Mouse (Mus musculus) lung, postnatal 4 days (tissue): Measurements from ENCODE around the gene Wars.

Experiments used
- DNase-seq, 2 experiments: peaks; one replicate each; pipeline ENCODE4 v3.0.0; 2021

Wars gene

DNA sequence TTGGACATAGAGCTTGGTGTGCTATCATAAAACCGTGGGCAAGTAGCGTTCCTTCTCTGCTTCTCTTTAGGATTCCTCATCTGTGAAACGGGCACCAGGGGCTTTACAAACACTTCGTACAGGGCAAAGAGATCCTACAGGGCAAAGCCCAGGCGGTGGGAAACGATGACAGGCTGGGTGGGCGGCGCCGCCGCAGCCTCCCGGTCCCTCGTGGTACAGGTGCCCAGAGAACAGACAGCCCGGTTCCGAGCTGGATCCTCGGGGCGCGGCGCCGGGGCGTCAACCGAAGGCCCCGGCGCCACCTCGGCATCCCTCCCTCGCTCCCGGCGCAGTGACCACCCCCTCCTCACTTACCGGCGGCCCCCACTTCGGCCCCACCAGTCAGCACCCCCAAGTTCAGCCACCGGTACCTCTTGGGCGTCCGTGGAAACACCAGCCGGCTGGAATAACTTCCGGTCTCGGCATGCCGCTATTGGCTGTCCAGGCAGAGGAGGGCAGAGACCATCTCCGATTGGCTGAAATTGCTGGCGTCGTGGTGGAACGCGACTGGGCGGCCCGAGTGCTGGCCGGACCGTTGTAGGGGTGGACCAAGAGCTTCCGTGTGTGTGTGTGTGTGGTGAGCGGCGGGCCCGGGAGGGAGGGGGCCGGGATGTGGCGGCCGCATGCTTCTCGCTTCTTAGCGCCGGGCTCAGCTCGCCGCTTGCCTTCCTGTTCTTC is at the start of gene Wars:
Gene Wars, minus strand, starts transcription at position 460 of the 717 bp plus-strand sequence.
- DNase-seq: peak; percentile 97 to 98

DNA sequence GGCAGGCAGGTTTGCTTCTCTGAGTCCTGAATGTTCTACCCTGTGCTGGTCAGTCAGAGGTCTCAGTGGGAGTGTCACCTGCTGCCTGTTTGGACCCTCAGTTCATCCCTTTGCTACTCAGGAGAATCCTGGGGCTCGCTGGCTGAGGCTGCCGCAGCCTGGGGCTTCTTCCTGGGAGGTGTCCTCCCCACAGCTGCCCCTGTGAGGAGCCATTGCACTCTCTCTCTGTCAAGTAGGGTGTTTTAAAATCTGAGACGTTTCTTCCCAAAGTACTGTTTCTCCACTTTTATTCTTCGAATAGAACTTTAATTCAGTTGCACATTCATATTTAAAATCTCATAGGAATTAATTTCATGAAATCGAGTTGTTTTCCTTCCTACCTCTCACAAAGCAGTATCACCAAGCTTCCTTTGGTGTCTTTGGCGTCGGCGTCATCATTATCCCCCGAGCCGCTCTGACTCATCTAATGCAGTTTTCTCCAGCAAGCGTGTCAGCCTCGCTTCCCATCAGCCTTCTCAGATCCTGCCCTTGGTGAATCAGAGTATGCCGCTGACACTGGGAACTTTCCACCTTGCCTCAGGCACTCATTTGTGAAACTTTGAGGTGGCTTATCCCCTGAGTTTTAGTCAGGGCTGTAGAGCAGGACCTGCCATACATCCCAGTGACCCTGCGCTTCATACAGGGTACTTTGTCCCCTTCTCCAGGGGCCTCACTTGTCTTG is 48.4 kb upstream of the Wars start:
- DNase-seq: no peak

DNA sequence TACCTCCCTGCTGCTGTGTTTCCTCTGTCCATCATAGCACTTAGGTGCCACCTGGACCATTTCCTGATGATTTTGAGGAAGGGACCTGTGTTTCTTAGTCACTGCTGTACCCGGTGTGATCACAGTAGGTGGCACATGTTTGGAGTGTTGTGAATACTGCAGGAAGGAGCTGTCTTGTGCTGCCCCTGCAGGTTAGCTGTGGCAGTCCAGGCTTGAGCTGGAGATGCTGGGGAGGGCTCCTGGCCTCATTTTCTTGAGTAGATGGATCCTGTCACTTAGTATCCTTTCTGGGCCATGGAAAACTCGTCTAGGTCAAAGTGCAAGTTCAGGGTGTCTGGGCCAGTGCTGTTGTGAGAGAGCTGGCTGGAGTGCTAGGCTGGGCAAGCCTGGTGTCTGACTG is 47.3 kb upstream of the Wars start:
- DNase-seq: no peak

DNA sequence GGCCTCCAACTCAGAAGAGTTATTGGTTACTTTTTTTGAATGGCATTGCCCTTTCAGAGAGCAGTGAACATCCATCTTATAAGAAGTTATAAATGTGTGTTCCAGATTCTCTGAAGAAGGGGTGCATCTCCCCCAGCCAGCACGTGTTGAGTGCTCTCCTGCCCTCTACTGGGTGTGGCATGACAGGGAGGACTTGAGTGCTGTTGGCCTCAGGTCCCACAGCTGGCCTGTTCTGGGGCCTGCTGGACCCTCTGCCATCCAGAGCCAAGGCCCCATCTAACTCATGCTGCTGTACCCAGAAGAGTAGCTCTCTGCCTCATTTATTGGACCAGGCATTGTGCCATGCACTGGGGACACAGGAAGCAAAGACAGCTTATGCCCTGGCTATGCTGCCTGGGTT is 46.3 kb upstream of the Wars start:
- DNase-seq: no peak

DNA sequence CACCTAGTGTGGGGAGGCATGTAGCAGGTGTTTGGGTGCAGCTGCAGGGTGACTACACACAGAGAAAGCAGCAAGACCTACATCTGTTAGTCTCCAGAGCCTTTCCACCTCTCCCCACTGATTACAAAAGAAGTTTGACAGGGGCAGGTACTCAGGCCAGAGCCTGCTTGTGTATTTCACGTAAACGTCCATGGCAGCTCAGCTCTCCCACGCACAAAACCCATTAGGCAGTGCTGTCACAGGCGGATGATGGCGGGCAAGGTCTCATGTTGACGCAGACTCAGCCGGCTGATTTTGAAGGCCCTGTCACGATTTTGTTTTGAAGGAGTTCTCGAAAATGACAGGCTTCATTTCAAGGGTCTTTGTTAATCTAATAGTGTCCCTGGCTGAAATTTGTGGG is 45.3 kb upstream of the Wars start:
- DNase-seq: no peak

DNA sequence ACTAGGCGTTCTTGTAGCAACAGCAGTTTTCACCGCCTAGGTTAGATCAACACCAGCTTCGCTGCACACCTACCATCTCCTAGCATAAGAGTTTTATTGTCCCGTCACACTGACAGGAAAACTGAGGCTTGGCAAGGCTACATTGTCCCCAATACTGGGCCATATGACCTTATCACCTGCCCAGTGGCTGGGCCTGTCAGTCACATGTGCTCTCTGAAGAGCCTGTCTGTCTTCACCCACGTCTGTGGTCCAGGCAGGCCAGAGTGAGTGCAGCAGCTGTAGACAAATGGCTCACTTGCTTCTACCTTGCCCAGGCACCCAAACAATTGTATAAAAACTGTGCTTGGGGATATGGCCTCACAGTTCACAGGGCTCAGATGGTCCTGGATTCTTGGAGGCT is 44.9 kb upstream of the Wars start:
- no peak for DNase-seq

DNA sequence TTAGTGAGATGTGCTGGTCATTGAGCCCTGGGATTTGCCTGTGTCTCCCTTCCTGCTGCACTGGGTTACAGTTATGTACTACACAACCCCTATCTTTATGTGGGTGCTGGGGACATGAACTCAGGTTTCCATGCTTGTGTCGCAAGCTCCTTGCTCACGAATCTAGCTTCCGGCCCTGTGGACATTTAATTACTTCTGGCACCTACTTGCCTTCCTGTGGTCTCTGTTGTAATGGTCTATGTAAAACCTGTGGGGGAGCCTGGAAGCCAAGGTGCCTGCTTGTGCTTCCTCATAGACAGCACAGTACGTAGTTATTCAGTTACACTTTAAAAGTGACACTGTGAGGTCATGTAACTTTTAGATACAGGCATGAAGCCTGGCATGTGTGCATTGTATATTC is 43.5 kb upstream of the Wars start:
- DNase-seq: no peak

DNA sequence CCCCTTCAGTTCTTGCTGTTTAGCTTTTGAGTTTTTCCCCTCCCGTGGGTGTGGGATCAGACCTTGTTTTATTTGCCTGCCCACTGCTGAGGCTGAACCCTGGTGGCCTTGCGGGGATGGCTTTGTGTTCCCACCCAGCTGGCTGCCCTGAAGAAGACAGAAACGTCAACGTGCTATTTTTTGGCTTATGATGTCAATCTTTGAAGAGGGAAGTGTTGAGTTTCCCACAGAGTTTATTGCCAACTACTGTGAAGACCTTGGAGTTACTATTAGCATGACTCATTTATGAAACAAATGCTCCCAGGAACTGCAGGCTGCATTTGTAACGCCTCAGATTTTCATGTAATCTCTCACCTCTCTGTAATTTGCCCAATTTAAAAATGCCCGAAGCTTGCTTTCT is 42.9 kb upstream of the Wars start:
- DNase-seq: no peak

DNA sequence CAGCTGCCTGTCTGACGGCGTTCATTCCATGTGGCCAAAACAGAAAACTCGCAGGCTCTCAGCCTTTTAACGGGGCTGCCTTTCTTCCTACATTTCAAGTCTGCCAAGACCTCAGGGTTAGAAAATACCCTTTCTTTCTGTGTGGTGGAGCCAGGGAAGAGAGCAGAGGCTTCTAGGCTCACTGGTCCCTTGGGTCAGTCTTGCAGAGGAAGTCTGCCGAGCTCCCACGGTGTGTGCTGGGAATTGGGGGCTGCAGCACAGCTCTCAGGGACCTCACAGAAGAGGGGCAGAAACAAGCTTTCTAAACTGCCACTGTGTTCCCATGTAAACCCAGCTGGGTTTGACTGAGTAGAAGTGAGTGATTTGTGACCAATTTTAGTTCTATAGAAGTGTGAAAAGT is 40.3 kb upstream of the Wars start:
- peak in 1 of 2 experiments; percentile 42 for DNase-seq

DNA sequence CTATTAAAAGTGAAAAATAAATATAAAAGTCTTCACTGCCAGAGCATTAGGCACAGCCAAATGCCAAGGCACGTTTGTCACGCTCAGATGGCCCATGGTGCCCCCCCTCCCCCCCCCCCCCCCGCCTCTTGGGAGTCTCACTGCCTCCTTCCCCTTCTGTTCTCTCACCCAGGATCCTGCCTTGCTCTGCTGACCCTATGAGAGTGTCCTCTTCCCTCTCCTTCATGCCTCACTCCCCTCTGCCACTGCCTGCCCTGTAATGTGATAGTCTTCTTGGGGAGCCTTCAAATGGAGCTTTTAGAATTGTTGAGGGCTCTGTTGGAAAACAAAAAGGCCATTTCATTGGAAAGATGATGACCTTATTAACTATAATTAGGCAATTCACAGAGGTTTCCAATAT is 38.1 kb upstream of the Wars start:
- no peak for DNase-seq

DNA sequence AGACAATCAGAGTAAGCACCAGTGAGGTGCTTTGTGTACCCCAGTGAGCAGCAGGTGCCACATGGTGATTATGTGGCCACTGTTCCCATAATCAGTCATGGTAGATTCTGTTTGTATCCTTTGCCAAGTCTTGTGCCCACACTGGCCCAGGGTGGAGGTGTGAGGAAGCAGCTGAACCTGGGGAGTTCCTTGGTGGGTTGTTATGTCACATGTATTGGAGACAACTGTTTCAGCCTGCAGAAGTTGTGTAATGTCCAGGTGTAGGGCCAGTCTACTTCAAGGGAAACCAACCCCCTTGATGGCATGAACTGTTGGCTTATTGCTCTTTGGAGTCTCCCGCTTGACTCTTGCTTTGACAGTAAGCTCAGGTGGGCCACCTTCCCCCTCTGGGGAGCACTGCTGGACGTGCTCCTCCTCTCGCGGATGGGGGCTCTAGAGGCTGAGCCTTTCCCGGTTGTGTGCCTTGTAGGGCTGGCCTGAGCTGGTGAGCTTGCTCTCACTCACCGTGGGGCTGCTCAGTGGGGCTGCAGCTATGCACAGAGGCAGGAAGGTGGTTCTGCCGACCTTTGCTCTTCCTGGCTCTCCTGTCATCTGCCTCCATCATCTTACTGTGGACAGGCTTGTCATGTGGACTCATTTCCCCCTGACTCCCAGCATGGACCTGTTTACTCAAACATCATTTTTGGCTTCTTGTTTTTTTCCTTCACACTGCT is 37.5 kb upstream of the Wars start:
- DNase-seq: no peak

DNA sequence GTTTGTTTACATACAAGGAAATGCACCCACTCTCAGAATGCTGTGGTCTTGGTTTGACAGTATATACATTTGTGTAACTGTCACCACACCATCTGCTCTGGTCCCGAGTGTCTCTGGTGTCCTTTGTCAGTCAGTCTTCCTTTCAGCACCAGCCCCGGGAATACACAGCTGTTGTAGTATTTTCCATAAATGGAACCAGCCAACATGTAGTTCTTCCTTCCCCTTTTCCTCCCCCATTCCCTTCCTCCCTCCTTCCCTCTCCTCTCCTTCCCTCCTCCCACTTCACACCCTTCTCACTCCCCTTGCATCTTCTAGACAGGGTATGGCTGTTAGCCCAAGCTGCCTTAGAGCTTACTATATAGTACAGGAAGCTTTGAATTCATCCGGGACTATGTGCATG is 35.5 kb upstream of the Wars start:
- DNase-seq: no peak

DNA sequence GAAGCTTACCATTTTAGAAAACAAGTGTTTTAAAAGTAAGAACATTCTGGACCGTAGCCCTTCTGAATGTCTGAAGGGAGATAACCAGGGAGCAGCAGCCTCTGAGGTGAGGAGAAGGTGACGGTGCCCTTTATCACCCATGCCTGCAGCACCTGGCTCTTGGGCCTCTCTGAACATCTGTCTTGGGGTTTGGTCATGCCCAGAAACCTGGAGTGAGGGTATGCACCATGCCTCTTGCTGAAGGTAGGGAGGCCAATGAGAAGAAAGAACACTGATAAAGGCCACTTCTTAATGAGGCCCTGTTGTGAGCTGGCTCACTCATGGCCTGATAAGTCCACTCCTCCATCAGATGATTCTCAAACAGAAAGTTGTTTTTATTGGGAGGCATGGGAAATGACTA is 34.3 kb upstream of the Wars start:
- DNase-seq: no peak

DNA sequence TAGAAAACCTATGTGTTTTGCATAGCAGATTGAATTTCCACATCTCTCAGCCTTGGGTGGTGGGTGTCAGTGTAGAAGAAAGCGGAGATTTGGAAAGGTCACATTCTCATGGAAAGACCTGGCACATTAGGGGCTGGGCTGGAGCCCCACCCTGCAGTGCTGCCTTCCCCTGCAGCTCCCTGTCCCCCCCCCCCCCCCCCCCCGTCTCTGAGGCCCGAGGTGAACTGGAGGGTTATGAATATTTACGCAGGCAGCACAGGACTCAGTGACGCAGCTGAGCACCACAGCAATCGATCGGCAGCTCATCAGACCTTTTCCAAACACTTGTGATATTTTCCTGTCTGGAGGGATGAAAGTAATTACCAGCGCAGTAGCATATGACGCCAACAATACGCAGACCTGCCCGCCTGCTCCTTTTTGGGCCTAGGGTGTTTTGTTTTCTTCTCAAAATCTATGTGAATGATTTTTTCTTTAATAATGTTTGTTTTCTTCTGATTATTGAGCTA is 32.7 kb upstream of the Wars start:
- no peak for DNase-seq

DNA sequence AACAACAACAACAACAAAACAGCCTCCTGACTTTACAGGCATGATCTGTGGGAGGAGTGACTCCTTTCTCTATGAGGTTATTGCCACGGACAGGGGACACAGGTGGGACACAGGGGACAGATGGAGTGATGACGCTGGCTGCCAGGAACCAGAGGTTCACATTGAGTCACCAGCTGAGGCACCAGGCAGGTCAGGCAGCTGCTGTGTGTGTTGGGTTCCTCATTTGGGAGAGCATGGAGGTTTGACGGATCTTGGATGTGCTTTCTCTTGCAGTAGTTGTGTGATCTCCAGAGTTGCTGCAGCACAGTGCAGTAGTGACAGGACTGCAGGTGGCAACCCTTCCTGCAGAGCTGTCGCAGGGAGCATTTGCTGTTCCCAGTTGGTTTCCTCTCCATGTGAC is 24.8 kb upstream of the Wars start:
- DNase-seq: no peak

DNA sequence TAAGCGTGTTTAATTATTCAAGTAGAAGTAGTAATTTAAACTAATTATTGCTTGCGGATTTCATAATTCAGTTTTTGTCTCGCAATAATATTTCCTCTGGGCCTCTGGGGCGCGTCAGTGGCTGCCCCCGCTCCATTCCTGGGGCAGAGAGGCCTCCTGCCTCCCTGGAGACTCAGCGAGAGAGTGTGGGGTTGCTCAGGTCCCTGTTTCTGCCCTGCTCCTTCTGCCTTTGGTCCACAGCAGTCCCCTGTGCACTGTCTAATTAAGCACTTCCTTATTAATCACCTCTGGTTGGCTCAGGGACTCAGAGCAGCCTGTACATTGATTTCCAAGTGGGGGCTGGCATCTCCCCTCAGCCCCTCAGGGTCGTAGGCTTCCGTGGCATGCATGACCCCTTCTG is 23.5 kb upstream of the Wars start:
- no peak for DNase-seq

DNA sequence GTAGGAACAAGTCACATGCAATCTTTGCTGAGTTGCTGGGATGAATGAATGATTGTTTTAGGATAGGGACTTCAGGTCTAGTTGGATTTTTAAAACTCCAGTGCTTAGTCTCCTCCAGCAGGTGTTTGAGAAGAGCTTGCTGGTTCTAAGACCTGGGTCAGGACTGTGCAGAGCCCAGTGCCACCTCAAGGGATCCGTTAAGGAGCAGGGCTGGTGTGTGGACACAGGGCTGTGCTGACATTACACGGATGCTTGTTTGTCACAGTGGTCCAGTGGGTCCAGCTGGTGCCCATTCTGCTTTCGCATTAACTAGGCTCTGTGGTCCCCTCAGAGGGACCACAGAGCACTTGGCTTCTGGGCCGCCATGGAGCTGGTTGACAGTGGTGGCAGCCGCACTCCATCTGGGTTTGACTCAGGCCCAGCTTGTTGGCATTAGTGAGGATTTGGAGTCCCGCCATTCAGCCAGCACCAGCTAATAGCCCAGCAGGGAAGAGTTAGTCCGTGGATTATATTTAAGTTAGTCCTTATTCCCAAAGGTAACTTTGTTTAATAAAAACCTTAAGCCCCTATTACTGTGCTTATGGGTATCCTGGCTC is 22.6 kb upstream of the Wars start:
- no peak for DNase-seq

DNA sequence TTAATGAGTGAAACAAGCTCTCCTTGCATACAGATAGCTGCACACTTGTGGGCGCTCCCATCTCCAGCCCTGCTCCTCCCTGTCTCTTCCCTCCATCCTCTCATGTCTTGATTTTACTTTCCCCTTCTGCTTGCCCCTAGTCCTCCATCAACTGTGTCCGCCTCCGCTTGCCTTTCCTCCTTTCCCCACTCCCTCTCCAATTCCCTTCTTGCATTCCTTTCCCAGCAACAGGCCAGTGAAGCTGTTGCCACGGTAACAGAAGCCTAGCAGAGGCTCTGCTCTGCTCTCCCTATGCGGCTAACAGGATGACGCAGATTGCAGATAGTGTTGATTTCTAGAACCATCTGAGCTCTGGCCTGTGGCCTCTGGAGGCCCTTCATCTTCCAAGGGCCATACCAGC is 21.9 kb upstream of the Wars start:
- no peak for DNase-seq

DNA sequence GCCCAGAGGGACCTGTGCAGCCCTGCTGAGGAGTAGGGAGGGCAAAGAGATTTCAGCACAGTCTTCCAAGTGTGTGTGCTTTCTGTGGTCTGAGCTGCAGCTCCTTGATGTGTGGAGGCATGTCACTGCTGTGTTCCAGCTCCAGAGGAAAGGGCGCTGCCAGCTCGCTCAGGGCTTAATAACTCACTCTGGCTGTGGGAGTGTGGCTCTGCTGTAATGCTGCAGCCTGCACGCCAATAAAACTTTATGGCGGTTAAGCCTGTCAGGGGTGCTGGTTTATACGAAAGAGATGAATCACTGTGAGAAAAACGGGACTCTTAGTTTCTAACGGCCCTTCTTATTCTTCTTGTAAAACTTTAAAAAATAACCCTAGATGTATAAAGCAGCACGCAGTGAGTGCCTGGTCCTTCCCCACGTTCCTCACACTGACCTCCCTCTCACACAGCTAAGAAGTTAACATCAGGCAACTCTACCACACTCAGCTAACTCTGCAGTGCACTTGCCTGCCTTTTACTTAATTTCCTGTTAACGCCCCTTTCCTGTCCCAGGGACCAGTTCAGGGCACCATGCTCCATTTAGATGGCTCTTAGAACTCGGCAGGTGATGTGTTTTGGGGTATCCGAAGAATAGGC is 20.9 kb upstream of the Wars start:
- DNase-seq: no peak

DNA sequence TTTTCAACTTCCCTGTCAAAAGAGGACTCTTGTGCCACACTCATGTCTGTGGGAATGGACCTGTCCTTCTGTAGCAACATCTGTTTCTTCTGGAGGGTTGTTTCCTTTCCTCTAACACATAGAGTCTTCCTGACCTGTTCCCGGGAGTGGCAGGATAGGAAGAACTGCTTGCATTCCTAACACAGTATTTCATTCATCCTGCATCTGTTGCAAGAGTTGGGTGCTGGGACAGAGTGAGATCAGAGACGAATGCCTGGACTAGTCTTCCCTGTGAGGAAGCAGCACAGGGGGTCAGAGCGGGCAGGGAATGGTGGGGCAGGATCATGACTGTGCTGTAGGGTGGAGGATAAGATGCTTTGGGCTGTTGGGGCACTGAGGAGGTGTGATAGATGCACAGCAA is 20.2 kb upstream of the Wars start:
- DNase-seq: no peak

DNA sequence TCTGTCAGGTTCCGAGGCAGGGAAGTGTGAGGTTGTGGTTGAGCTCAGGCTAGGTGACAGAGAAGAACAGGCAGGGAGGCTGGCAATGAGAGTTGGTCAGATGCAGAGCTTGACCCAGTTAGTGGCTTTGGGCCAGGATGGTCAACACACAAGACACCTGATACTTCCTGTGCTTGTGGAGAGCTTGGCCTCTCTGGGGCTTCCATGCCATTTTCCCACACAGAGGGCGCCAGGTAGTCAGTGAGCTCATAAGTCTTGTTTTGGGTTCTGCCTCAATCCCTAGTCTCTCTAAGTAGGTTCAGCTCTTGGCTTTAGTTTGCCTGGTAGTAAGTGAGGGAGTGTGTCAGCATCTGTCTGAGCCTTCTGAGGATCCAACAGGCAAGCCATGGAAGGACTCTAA is 18.5 kb upstream of the Wars start:
- DNase-seq: no peak

DNA sequence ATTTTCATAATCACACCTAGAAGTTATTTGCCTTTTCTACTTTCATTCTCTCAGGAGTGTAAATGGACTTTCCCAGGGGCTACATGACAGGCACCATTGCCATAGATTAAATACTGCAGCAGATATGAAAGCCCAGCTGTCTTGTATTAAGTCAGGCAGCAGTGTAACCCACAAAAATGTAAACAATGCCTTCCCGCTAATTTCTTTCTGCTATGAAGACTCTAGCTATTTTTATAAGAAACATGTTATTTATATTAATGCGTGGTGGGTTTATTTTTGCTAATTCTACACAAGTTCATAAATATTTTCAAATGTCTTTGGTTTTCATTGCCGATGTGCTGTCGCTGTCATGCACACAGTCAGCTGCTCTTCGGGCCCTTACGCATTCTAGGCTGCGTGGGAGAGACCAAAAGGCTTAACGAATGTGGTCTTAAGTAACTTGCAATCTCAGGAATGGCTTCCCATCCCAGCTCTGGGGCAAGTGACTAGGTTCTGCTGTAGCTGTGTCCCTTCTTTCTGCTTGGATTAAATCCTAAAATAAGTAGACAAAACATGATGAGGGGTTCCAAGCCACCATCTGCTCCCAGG is 16.0 kb upstream of the Wars start:
- DNase-seq: no peak

DNA sequence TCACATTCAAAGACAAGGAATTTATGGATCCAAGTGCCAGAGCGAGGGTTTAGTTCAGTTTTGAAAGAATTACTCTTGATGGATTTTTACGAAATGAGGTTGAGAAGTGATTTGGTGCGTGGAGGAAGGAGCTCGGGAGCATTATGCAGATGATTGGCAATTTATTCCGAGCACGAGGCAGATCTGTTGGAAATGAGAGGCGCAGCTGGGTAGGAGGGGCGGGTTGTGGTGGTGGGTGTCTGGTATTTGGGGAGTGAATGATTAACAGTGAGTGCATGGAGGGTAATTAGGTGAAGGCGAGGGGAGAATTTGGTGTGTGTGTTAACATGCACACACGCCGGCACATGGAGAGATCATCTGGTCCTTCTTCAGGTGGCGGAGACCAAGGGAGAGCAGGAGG is 12.4 kb upstream of the Wars start:
- no peak for DNase-seq
